Mouse (Mus musculus): ENCODE results near the gene Rrp12.
"Not testable (repeated sequence)": the region's sequence is repeated elsewhere in the genome, so short reads cannot be mapped to it uniquely, and the experiment has no call there.

Gene Rrp12

GRCm38 (mm10) chr19:41847992-41848851, 47.8 kb downstream of the Rrp12 start, which contains the start of gene Frat2:
Gene Frat2 (minus strand): TSS chr19:41848132.
- peak; percentile 86 for DNase-seq

GRCm38 (mm10) chr19:41847614-41847991, 48.4 kb downstream of the Rrp12 start:
- DNase-seq, result not testable (repeated sequence)

- DNase-seq, result peak; percentile 17
Observed at GRCm38 (mm10) chr19:41847091-41847581, 48.8 kb downstream of the Rrp12 start.

GRCm38 (mm10) chr19:41846366-41847090, 49.4 kb downstream of the Rrp12 start:
- no peak for DNase-seq

GRCm38 (mm10) chr19:41844345-41844744, 51.6 kb downstream of the Rrp12 start:
- no peak for DNase-seq

GRCm38 (mm10) chr19:41842706-41843105, 53.3 kb downstream of the Rrp12 start:
- DNase-seq, result no peak

- no peak for DNase-seq
Observed at GRCm38 (mm10) chr19:41842196-41842595, 53.8 kb downstream of the Rrp12 start.

- no peak for DNase-seq
Observed at GRCm38 (mm10) chr19:41841105-41841750, 54.7 kb downstream of the Rrp12 start.

- no peak for DNase-seq
Observed at GRCm38 (mm10) chr19:41839685-41840084, 56.3 kb downstream of the Rrp12 start.

- DNase-seq, result no peak
Observed at GRCm38 (mm10) chr19:41838808-41839207, 57.2 kb downstream of the Rrp12 start.

GRCm38 (mm10) chr19:41837917-41838261, 58.1 kb downstream of the Rrp12 start:
- no peak for DNase-seq

- DNase-seq, result no peak
Observed at GRCm38 (mm10) chr19:41837194-41837916, 58.6 kb downstream of the Rrp12 start.

GRCm38 (mm10) chr19:41836719-41837118, 59.3 kb downstream of the Rrp12 start:
- no peak for DNase-seq

- DNase-seq, result no peak
Observed at GRCm38 (mm10) chr19:41835816-41836215, 60.2 kb downstream of the Rrp12 start.

GRCm38 (mm10) chr19:41835407-41835806, 60.6 kb downstream of the Rrp12 start:
- no peak for DNase-seq

GRCm38 (mm10) chr19:41832501-41833201, 63.3 kb downstream of the Rrp12 start:
- no peak for DNase-seq

- no peak for DNase-seq
Observed at GRCm38 (mm10) chr19:41831718-41832391, 64.1 kb downstream of the Rrp12 start.

- DNase-seq, result no peak
Observed at GRCm38 (mm10) chr19:41831101-41831570, 64.8 kb downstream of the Rrp12 start.

GRCm38 (mm10) chr19:41830106-41831031, 65.6 kb downstream of the Rrp12 start:
- peak; percentile 19 for DNase-seq
